In the genomic region with DNA sequence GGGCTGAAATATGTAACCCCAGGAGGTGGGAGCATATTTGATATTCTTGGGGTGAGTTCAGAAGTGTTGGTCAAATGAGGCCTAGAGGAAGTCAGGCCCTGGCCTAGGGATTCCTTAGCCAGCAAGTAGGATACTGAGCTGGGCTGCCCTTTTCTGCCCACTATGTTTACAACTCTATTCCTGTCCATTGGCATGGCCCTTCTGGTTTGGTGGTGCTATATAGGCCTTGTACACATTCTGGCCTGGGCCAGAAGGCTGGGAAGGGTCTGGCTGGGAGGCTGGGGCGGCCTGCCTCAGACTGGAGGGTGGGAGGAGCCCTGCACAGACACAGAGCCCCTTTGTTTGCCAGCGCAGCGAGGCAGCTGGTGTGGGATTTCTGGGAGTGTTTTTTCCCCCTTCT, we compare ENCODE assay signal across 8 mouse cellular contexts. TPM values are rescaled to one million over a fixed set of nuclear protein-coding genes. Genes with fewer than 3 reads are reported as not detected.
A peak's percentile ranks its signal among the peaks of the same experiment; 100 is the strongest.
DNase-seq lines count a peak whose midpoint lies in the region; ATAC-seq and TF ChIP-seq lines count a peak whose summit lies in the region.

No protein-coding gene starts in this region.

- peak; percentile 86 for ATAC-seq in forebrain, embryonic 13.5 days

- peak overlapping the region; percentile 40; the same call in 1 of the 2 replicates for H3K9ac ChIP-seq in forebrain, embryonic 13.5 days

- H3K4me3 ChIP-seq in heart, embryonic 10.5 days: no peak overlapping the region
- H3K4me3 ChIP-seq in E14TG2a.4 (replicated peaks; ENCODE audit: low read length): peak overlapping the region; percentile 39
- H3K4me3 ChIP-seq in forebrain, embryonic 13.5 days: no peak overlapping the region
- no peak overlapping the region for H3K4me3 ChIP-seq in midbrain, embryonic 10.5 days

- no peaks in the 10 kb centered on the region for H3K9me3 ChIP-seq in heart, embryonic 10.5 days
- no peaks in the 10 kb centered on the region for H3K9me3 ChIP-seq in E14TG2a.4 (ENCODE audit: low read length)
- no peaks in the 10 kb centered on the region for H3K9me3 ChIP-seq in forebrain, embryonic 13.5 days (replicated peaks)
- H3K9me3 ChIP-seq in midbrain, embryonic 10.5 days (replicated peaks): no peaks in the 10 kb centered on the region

- 37% methylated on average over 3 of the region's 3 CpGs for WGBS in heart, embryonic 10.5 days
- 3% methylated on average over 3 of the region's 3 CpGs for WGBS in forebrain, embryonic 13.5 days
- WGBS in midbrain, embryonic 10.5 days: 23% methylated on average over 3 of the region's 3 CpGs

- no peaks in the 10 kb centered on the region for H3K36me3 ChIP-seq in heart, embryonic 10.5 days
- no peaks in the 10 kb centered on the region for H3K36me3 ChIP-seq in E14TG2a.4 (ENCODE audit: insufficient read depth, low read length)
- H3K36me3 ChIP-seq in forebrain, embryonic 13.5 days (ENCODE audit: poor library complexity, severe bottlenecking): no peaks in the 10 kb centered on the region
- no peaks in the 10 kb centered on the region for H3K36me3 ChIP-seq in midbrain, embryonic 10.5 days

- H3K4me1 ChIP-seq in heart, embryonic 10.5 days: peaks cover 68% of the 10 kb centered on the region
- H3K4me1 ChIP-seq in E14TG2a.4 (replicated peaks; ENCODE audit: low read depth, low read length): peaks cover 99% of the 10 kb centered on the region
- H3K4me1 ChIP-seq in forebrain, embryonic 13.5 days: peaks cover 68% of the 10 kb centered on the region
- H3K4me1 ChIP-seq in midbrain, embryonic 10.5 days: peaks cover 60% of the 10 kb centered on the region

- H3K27me3 ChIP-seq in heart, embryonic 10.5 days (ENCODE audit: insufficient read depth, poor library complexity, severe bottlenecking): no peaks in the 10 kb centered on the region
- no peaks in the 10 kb centered on the region for H3K27me3 ChIP-seq in E14TG2a.4 (ENCODE audit: insufficient read depth, low read length)
- no peaks in the 10 kb centered on the region for H3K27me3 ChIP-seq in forebrain, embryonic 13.5 days
- no peaks in the 10 kb centered on the region for H3K27me3 ChIP-seq in midbrain, embryonic 10.5 days (ENCODE audit: low read depth, poor library complexity, severe bottlenecking)

- no peak for DNase-seq in heart, embryonic 10.5 days (ENCODE audit: low spot score)
- DNase-seq in heart, adult 9 months (ENCODE audit: low spot score in 2 of 2): no peak
- DNase-seq in midbrain, embryonic 10.5 days (ENCODE audit: low spot score): peak; percentile 50
- no peak for DNase-seq in frontal cortex, postnatal 10 days (ENCODE audit: low spot score in 2 of 2)
- DNase-seq in spleen, postnatal 10 days (ENCODE audit: low spot score in 2 of 2): no peak
- no peak for DNase-seq in urinary bladder, postnatal 25 days (ENCODE audit: low spot score)

- H3K4me2 ChIP-seq in forebrain, embryonic 13.5 days: peak overlapping the region; percentile 29

- H3K27ac ChIP-seq in heart, embryonic 10.5 days: peak overlapping the region; percentile 69; the same call in 1 of the 2 replicates
- H3K27ac ChIP-seq in forebrain, embryonic 13.5 days: peak overlapping the region; percentile 81
- peak overlapping the region; percentile 90 for H3K27ac ChIP-seq in midbrain, embryonic 10.5 days (replicated peaks)

- TF ChIP-seq CTCF in E14TG2a.4 (conservative IDR thresholded peaks at IDR 0.05; ENCODE audit: low read length): no peak

RNA-seq across cellular contexts. Expression of gene Smox, which starts 15.1 kb away (rescaled TPM):
- polyA plus RNA-seq in heart, embryonic 10.5 days (2016; fragmentation: Nextera tagmentation; extraction: Ambion mirVana): 26.1 and 28.0 TPM in 2 replicates
- 51.3 and 52.5 TPM in 2 replicates for polyA plus RNA-seq in forebrain, embryonic 13.5 days (2015; fragmentation: Nextera tagmentation; extraction: Ambion mirVana)
- 29.5 and 37.2 TPM in 2 replicates for polyA plus RNA-seq in midbrain, embryonic 10.5 days (2016; fragmentation: Nextera tagmentation; extraction: Ambion mirVana)

RNA-seq across cellular contexts. Expression of gene Adra1d, which starts 55.7 kb away (rescaled TPM):
- 0.21 and 0.59 TPM in 2 replicates for polyA plus RNA-seq in heart, embryonic 10.5 days (2016; fragmentation: Nextera tagmentation; extraction: Ambion mirVana)
- not detected in 2 replicates for polyA plus RNA-seq in forebrain, embryonic 13.5 days (2015; fragmentation: Nextera tagmentation; extraction: Ambion mirVana)
- polyA plus RNA-seq in midbrain, embryonic 10.5 days (2016; fragmentation: Nextera tagmentation; extraction: Ambion mirVana): 0.47 and 0.60 TPM in 2 replicates
